Mouse (Mus musculus) layer of hippocampus, postnatal 25 days (tissue): ENCODE data around the gene Cd34. TPM values are rescaled to one million over a fixed set of nuclear protein-coding genes. Genes with fewer than 3 reads are reported as not detected.

Experiments
- DNase-seq, 2 experiments: peaks; one replicate each; pipeline ENCODE4 v3.0.0; 2022; ENCODE audit warnings: mixed read lengths in 2 of 2, low spot score in 1 of 2; ENCODE audit errors: extremely low spot score in 1 of 2
- total RNA-seq, 2 experiments: library from RNA; stranded (reverse); gene quantifications; 2 replicates each; pipeline ENCODE4 v1.2.3; 2021

Cd34 gene
- total RNA-seq, 2 experiments from 2014 or later, result 29.8 to 35.4 TPM

DNA sequence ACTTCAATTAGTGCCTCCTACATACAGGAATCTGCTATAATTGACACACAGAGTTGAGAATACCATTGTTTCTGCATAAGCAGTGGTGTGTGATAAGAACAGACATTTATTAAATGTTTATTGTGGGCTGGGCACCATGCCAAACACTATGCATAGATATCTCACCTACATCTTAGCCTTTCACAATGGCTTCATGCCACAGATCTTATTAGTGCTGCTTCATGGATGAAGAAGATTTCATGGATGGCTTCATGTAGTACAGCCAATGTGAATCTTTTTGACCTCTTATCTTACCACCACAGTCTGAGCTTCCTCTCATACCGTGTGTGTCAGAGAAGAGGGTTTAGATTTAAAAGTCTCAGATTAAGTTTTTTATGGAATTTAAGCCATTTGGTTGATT, 65.6 kb downstream of the Cd34 start:
- no peak for DNase-seq

DNA sequence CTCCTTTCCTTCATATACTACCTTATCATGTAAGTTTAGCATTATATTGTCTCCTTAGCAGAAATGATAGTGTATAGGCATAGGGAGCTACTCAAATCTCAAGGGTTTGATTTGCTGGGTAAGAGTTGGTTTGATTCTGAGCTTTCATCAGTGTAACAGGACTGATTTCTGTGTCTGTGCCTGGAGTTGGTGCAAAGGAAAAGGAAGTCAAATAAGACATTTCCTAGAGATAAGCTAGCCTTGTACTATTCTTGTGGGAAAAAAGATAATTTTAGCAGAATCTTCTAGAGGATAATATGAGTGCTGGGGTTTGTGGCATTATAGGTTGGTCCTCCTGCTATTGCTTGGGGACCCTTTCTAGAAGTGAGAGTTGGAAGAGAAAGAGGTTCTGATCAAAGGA, 67.6 kb downstream of the Cd34 start:
- no peak for DNase-seq

Other genes with a start within 250 kb of the Cd34 start
- 1 to 10 TPM; 2.7 to 5.1 TPM for gene Cd46, start 153.4 kb downstream of the Cd34 start, total RNA-seq
- gene Cr1l, start 192.8 kb downstream of the Cd34 start, total RNA-seq, result 10 to 100 TPM; 31.8 to 35.8 TPM
- under 1 TPM; 0.39 to 0.92 TPM for gene Cr2, start 237.9 kb downstream of the Cd34 start, total RNA-seq